Mouse (Mus musculus) thymus, postnatal 4 days (tissue): ENCODE data around the gene 9930021J03Rik.

Experiments used
- DNase-seq: peaks from one replicate; pipeline ENCODE4 v3.0.0; 2021

9930021J03Rik gene

DNA sequence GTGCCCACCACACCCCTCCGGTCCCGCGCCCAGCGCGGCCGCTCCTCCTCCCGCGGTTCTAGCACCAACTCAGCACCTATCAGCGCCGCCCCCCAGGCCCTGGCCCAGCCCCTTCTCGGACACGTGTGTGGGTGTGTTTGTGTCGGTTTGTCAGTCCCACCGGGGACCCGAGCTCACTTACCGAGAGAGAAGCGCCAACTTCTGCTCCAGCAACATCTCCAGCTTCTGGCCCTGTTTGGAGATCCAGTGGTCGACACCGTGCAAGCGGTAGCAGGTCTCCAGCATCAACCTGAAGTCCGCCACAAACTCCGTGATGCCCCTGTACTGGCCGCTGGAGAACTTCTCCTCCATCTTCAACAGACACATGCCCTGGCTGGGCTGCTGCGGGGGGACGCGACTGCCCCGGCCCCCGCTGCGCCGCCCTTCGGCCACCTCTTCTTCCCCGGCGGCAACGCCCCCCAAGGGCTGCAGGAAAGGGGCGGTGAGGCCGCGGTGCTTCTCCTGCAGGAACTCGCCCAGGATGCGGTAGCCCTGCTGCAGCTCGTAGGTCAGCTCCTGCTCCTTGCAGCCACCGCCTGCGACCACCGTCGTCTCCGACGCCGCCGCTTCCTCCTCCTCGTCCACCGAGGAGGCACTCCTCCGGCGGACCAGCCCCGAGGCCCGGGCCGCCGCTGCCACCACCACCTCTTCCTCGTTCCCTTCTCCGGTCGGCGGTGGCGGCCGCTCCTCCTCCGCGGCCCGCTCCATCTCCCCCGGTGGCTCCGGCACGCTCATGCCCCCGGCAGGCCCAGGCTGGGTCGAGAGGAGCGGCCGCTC, 480 bp downstream of the 9930021J03Rik start:
- peak; percentile 73 for DNase-seq

DNA sequence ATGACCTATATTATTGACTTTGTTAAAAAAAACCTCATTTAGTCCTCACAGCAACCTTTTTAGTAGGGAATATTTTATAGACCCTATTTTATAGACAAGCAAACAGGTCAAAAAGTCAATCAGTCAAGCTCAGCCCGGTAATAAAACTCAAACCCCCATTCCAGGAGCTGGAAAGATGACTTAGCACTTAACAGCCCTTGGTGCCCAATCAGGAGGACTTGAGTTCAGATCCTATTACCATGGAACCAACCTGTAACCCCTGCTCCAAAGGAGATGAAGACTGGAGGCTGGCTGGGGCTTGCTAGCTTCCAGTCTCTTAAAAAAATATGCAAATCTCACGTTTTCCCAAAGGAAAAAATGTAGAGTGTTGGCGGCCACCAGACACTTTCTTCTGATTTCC, 1.8 kb downstream of the 9930021J03Rik start:
- DNase-seq, result no peak

DNA sequence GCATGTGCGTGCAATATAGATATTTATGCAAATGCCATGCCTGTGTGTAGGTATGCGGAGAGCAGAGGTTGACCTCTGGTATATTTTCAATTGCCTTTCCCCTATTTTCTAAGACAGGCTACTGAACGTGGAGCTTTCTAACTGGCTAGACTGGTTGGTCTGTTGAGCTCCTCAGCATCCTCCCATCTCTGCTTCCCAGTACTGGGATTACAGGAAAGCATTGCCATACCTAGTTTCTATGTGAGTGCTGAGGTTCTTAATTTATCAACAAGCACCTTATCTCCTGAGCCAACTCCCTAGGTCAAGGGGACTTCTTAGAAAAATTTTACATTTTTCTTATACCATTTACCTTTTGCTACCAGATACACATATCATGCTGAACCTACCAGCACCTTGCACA, 8.4 kb downstream of the 9930021J03Rik start:
- DNase-seq, result no peak

DNA sequence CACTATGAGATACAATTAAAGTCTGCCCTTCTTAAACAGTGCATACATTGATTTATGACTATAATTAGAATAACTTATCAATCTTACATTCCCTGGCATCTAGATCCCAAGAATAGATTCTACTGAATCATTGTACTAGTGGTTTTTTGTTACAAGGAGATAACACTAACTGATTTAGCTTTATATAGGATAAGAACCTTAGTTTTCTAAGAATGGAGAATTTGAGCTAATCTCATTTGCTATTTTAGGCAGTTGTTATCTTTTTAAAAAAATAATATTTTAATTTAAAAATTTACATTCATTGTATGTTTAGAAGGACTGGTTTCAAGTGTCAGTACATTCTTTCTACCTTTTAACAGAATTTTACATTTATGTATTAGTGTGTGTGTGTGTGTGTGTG, 17.8 kb downstream of the 9930021J03Rik start:
- DNase-seq, result no peak

DNA sequence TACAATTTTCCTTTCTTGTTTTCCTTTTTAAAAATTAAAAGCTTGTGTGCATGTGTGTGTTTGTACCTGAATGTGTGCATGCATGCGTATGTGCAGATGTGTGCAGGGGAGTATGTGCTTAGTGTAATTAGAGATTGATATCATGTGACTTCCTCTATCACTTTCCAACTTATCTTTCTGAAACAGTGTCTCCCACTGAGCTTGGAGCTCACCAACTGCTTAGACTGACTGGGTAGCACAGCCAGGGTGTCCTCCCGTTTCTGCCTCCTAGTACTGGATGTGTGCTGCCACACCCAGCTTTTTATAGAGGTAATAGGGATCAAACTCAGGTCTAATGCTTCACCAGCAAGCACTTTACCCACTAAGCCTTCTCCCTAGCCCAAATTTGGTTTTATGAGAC, 22.9 kb downstream of the 9930021J03Rik start:
- no peak for DNase-seq

DNA sequence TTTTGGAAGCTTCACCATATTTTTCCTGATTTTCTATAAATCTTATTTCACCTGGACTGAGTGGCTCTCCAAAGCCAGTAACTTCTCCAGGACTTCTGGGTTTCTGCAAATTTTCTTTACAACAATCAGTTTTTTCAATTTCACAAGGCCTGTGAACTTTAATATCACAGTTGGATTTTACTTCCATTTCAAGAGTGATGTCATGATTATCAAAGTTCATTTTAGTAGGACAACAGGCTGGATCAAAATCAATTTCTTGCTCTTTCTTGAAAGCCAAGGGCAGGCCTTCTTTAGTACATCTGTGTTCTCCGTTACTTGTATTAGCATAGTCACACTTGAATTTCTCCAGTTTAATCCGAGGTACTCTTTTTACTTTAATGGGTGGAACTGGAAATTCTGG, 51.9 kb downstream of the 9930021J03Rik start:
- DNase-seq, result no peak

DNA sequence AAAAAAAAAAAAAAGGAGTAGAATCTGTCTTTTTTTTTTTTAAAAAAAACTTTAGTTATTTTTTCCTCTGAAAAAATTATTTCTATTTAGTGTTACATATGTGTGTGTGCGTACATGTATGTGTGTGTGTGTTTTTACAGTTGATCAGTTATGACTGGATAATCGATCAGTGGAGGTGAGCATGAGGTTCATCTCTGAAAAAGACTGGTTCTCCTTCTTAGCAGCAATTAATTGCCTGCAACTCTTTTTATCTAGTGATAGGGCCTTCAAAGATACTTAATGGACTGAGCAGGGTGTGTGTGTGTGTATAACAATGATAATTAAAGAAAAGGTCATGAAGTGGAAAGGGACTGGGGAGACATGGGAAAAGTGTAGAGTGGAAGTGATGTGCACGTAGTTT, 54.8 kb downstream of the 9930021J03Rik start:
- no peak for DNase-seq

DNA sequence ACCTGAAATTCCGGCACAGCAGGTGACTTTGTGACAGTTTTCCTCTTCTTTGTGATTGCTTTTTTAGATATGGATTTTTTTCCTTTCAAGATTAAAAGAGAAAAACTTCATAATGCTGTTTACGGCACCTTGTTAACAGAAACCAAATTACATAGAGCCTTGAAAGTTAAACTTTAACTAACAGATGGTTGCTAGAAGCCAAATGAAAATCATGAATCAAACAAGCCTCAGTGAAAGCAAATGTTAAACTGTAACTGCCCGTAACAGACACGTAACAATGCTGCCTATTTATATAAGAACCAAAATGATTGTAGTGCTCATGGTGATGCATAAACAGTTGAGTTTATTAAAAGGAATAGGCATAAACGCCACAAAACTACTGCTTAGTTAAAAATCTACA, 62.3 kb downstream of the 9930021J03Rik start:
- no peak for DNase-seq

DNA sequence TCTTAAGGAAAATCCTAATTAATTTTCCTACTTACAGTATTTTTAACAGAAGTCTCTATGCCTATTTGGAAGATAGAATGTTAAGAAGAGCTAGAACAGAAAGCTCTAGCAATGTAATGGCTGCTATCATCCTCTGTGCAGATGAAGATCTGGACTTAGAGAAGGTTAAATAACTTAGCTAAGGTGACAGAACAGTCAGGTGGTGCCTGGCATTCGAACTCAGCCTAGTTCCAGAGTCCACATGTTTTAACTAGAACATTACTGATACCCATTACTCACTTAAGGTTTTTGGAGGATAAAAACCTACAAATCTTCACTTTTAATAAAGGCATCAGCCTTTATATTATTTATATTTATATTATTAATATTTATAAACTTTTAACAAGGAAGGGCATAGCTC, 65.1 kb downstream of the 9930021J03Rik start:
- no peak for DNase-seq

DNA sequence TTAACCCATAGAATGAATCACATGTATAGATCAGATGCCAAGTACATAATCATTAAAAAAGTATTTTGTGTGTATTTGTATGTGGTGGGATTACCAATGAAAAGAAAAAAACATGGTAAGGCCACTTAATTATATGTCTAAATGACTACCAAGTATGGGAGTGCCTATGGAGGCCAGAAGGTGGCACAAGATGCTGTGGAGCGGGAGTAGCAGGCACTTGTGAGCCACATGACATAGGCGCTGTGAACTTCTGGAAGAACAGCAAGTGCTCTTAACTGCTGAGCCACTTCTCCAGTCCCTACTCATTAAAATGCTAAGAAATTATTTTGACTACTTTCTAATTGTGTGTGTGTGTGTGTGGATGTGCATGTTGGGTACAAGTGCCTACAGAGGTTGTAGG, 66.2 kb downstream of the 9930021J03Rik start:
- DNase-seq, result peak; percentile 21

DNA sequence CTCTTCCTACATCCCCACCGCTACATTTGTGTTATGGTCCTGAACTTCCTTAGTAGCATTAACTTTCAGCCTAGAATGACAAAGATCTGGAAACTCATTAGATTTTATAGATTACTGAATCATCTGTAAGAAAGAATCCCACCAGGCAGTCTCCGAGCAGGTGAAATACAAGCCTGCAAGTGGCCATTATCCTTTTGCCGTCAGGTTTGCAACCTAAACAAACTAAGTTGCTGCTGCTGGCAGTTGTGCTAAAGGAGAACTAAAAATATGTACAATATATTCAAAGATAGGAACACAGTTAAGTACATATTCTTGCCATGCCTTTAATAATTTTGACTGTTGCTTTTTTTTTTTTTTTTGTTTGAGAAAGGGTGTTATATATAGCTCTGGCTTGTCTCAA, 70.4 kb downstream of the 9930021J03Rik start:
- DNase-seq, result no peak

DNA sequence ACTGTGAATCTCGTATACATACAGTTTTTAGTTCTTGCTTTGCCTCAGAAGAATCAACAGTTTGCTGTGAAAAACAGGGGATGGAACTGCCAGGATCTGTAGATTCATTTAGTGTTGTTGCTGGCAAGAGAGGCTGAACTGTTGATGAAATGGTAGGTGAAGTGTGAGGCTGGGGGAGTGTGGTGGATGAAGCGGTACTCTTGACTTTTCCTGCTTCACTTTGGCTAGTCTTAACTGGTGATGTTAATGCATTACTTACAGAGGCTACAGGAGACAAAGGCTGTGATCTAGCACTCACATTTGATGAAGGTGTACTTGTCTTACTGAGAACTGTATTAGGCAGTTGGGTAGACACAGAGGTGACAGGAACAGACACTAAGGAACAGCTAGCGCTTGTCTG, 87.3 kb downstream of the 9930021J03Rik start:
- DNase-seq, result no peak

DNA sequence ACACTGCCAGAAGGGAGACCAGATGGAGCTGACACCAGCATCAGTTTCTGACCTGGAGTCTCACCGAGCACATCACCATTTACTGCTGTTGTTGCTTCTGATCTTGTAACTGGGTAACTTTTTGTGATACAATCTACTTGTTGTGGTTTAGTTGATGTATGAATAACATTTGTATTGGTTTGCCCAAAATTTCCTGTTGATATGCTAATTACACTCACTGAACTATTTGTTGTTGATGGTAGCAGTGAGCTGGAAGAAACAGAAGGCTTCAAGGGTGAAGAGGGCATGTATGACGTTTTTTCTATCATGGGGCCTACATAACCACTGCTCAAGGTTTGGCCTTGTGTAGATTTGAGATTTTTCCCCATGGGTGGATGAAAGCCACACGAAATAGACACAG, 87.9 kb downstream of the 9930021J03Rik start:
- no peak for DNase-seq

DNA sequence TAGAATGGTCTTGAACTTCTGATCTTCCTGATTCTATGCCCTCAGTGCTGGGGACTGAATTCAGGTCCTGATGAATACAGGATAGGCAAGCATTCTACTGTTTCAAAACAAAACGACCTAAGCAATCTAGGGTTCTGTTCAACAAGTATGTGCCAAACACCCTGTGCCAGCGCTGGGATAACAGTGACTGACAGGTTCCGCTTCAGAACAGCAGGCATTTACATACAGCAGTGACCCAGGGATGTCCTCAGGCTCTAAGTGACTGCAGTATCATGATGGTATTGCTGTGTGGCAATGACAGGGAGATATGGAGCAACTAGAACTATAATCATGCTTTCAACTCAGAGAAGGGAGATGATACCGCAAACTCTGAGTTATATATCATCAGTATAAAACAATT, 92.3 kb downstream of the 9930021J03Rik start:
- no peak for DNase-seq

DNA sequence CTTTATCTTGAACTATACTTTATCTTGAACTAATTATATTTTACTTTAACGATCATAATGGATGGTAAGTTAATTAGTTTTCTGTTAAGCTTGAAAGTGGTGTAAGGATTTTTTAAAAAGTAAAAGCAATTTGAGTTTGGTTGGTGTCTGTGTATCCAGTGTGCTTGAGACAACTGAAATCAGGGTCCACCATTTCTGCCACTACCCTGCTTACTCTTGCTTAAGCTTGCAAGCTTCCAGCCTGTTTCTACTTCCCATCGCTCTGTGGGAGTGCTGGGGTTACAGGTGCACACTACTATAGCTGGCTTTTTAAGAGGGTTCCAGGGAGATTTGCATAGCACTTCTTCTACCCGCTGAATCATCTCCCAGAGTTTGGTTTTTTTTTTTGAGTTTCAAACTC, 96.3 kb downstream of the 9930021J03Rik start:
- no peak for DNase-seq

DNA sequence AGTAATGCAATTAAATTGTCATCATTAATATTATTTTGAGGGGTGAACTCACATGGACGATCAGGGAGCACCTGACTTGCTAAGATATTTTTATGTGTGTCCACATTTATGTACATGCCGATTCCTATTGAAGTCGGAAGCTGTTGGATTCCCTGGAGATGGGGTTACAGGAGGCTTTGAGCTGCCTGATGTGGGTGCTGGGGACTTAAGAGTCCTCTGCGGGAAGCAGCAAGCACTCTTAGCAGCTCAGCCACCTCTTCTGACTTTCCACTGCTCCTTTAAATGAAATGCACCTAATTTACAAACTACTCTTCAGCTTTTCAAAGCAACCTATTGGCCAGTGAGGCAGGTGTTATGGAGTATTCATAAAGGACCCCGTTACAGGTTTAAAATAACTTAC, 97.3 kb downstream of the 9930021J03Rik start:
- DNase-seq, result no peak

DNA sequence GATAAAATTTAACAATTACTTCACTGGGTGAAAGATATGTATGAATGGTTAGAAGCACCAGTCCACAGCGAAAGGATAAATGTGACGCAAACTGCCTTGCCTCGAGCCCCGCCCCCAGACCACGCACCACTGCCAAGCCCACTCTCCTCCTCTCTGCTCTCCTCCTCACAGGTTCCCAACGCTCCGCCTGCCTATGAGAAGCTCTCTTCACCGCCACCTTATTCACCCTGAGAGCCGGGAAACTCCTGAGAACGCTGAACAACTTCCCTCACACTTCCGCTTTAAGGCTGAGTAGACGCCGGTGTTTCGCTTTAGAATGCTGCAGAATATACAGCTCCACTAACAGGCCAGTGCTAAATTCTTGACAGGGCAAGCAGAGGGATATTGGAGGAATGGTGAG, 97.8 kb downstream of the 9930021J03Rik start:
- peak; percentile 41 for DNase-seq

DNA sequence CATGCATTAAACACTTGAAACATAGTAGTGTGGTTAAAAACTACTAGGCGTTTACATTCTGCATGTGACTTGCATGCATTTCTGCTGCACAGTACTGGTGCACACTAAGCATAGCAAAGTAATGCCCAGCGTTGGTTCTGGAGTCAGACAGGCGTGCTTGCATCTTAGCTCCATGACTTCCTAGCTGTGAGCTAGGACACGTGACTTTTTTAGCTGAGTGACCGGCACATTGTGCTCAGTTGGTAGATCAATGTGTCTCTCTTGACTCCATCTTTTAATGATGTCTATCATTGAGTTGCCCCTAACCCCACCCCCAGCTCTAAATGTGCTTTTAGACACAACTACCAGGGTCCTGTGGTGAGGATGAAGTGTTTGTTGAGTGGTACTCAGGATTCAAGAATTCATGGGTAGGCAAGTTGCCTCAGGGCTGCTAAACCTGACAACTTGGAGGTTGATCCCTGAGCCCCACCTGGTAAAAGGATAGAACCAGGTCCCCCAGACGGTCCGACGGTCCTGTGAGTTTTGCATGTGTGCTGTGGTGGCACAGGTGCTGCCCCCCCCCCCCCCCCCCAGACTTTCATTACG, 98.4 kb downstream of the 9930021J03Rik start:
- DNase-seq, result no peak

DNA sequence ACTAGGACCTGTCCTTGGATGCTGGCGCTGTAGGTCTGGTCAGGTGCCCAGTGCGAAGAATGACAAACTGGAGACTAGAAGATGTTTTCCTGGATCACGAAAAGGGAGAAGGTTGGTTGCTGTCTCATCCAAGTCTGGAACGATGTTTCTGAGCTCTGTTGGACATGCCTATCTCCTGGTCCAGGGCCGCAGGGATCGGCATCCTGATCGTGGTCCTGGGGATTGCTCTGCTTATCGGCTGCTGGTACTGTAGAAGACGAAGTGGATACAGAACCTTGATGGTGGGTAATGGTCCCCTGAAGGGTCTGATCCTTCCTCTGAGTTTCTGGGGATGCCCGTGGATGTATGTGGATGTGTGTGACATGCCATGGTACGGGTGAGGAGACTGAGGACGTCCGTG, 101.4 kb downstream of the 9930021J03Rik start:
- no peak for DNase-seq

DNA sequence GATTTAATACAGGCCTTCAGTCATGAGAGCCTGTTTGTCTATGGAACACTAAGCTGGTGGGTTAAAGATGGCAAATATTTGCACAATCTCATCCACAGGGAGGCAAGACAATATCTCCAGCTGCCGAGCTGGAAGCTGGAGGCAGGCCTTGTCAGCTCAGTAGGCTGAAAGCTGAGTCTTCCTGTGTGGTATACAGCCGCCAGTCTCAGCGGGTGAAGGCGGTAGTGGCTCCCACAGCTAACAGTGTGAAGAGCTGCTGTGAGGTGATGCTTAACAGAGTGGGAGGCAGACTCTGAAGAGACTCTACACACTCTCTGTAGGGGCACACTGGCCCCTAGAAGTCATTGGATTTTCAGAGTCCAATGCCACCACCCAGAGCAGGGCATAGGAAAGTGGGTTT, 104.1 kb downstream of the 9930021J03Rik start:
- no peak for DNase-seq

DNA sequence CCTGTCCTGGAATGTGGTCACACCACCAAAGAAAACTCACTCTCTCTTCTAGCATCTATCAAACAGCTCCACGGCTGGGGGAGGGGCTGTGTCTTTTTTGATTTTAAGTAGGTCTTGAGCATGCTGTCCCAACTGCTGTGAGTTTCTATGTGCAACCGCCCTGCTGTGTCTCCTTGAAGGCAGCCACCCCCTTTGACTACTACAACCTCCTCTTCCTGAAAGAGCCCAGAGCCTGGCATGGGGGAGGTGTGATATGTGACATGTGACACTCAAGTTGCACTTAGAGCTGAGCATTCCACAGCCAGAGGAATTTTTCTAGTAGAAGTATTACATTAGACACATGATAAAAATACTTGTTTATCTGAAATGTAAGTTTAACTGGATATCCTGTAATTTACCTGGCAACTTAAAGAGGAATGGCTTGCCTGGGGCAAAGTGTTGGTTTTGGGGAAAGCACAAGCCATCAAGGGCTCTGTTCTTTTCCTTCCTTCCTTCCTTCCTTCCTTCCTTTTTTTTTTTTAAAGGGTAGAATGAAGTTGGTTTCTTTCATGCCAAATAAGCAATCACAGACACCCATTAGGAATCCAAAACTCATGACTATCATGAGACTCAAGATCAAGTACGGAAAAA, 108.4 kb downstream of the 9930021J03Rik start, which contains the start of gene Mlana:
Mlana (plus strand) TSS at position 580 of the 630 bp plus-strand sequence.
- peak; percentile 24 for DNase-seq

DNA sequence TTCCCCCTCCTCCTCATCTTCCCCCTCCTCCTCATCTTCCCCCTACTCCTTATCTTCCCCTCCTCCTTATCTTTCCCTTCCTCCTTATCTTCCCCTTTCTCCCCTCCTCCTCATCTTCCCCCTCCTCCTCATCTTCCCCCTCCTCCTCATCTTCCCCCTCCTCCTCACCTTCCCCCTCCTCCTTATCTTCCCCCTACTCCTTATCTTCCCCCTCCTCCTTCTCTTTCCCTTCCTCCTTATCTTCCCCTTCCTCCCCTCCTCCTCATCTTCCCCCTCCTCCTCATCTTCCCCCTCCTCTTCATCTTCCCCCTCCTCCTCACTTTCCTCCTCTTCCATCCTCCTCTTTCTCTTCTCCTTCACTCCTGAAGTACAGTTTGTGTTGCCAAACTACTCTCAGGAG, 108.9 kb downstream of the 9930021J03Rik start:
- no peak for DNase-seq

DNA sequence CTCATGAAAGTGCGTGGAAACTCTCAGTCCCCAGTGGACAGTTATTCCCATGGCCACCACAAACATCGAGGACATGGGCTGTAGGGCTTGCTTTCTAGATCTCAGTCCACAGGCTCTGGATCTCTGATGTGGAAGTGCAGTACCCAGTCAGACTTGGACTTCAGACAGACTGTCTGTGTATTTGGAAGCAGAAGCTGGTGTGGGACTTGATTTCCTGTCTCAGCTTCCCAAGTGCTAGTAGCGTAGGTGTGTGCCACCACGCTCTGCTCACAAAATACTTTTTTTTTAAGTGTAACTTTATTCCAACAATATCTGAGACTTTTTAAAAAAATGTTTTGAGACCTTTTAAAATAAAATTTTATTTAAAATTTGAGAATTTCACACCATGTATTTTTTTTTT, 109.5 kb downstream of the 9930021J03Rik start:
- DNase-seq, result no peak

DNA sequence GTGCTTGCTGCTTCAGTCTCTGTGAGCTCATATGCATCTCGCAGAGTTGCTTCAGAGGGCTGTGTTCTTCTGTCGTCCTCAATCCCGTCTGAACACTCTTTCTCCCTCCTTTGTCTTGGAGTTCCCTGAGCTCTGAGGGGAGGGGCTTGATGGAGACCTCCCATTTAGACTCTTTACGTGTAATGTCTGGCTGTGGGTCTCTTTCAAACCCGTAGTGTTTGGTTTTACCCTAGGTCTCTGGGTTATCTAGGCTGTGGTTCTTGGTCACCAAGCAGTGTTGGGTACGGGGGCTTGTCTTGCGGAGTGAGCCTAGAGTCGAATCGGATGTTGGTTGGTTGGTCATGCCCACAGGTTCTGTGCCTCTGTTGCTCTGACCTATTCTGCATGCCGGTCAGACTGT, 110.7 kb downstream of the 9930021J03Rik start:
- DNase-seq, result no peak
